Mouse (Mus musculus) liver, adult 2 months (tissue): ENCODE measurements around the gene Fam78a.

Experiments used
- CTCF ChIP-seq: fragments of 200-500 bp; IDR thresholded peaks from 2 replicates; pipeline ENCODE4 v1.5.1; 2011; ENCODE audit warnings: low read depth, low read length, control low read depth
- POLR2A ChIP-seq: fragments of 200-500 bp; IDR thresholded peaks from 2 replicates; pipeline ENCODE4 v1.6.1; 2011; ENCODE audit warnings: low read length, control low read depth; ENCODE audit not compliant: insufficient read depth; ENCODE audit errors: extremely low read depth

- TF ChIP-seq POLR2A, result no peak
- TF ChIP-seq CTCF, result no peak
Measured at GRCm38 (mm10) chr2:32091956-32092355, 7.3 kb upstream of the Fam78a start.
